Mouse (Mus musculus) right cerebral cortex, adult 2 months (tissue): ENCODE data around the gene 2210017I01Rik.

Experiments
- DNase-seq, 2 experiments: peaks; one replicate each; pipeline ENCODE4 v3.0.0; 2021 to 2022; ENCODE audit warnings: low spot score in 2 of 2

2210017I01Rik gene

DNA sequence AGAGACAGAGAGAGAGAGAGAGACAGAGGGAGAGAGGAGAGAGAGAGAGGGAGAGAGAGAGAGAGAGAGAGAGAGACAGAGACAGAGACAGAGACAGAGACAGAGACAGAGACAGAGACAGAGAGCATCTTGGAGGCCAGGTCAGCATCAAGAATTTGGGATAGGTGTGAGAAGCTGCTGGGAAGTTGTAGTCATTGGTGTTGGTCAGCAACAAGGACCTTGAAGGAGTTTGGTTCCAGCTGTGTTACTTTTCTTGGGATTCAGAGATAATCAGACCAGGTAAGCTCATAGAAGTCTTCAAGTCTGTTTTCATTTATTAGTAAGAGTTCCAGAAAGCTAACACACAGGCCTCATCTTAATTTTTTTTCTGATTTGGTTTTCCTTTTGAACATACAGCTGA, at the start of gene 2210017I01Rik:
2210017I01Rik (minus strand) TSS at position 101 of the 400 bp plus-strand sequence.
- no peak for DNase-seq

DNA sequence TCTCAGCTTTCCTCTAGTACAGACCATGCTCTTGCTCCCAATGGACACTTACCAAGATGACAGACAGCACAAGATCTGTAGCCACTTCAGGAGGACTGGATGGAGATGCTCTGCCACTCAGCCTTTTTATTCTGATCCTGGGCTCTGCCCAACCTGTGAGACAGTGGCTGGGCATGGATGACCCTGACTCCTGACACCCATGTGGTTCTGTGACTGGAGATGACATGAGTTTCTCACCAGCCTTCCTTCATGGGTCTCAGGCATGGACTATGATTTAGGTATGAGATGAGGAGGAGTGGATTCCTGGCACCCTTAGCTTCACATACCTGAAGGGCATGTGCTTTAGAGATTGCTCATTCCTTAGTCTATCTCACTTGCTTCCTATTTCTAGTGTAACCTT, 49.5 kb upstream of the 2210017I01Rik start, which contains the start of gene Lce1b:
Lce1b (minus strand) TSS at position 101 of the 400 bp plus-strand sequence.
- no peak for DNase-seq

DNA sequence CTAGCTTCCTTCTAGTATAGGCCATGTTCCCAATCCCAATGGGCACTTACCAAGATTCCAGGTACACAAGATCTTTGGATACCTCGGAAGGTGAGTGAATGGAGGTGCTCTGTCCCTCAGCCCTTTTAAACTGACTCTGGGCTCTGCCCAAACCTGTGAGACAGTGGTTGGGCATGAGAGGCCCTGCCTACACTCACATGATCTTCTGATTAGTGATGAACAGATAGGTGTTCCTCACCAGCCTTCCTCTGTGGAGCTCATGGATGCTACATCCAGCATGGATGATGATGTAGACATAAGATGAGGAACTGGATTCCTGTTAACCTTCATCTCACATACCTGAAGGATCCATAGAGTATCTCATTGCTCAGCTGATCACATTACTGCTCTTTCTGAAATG, 40.9 kb upstream of the 2210017I01Rik start, which contains the start of gene Lce1a1:
Lce1a1 (minus strand) TSS at position 101 of the 400 bp plus-strand sequence.
- no peak for DNase-seq

DNA sequence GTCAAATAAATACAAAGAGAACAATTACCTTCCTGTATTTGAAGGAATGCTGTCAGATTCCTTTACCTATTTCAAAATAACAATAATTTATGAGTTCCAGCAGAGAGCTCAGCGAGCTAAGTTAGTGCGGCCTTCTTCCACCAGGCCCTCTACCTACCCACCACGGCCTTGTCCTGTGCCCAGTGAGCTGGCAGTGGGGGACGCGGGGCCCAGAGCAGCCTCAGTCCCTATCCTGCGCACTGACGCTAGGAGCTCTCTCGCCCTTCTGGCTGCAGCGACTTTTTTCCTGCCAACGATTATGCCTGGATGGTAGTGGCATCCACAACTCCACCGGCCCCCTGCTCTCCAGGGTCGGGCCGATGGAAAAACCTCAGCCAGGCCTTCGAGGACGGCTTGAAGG, 32.6 kb upstream of the 2210017I01Rik start:
- DNase-seq = no peak

DNA sequence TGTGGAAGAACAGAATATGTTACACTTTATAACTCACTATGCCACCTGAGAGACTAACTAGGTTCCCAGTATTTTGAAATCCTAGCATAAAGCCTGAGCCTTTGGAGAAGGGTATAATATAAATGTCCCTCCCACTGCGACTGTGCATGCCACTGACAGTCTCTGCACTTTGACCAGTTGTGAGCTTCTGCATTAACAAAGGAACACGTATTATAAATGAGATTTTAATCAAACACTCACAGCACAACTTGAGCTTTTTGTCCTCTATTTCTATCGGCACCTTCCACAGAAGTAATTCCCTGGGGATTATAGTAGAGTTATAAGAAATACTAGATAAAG, 31.3 kb upstream of the 2210017I01Rik start:
- DNase-seq = no peak

DNA sequence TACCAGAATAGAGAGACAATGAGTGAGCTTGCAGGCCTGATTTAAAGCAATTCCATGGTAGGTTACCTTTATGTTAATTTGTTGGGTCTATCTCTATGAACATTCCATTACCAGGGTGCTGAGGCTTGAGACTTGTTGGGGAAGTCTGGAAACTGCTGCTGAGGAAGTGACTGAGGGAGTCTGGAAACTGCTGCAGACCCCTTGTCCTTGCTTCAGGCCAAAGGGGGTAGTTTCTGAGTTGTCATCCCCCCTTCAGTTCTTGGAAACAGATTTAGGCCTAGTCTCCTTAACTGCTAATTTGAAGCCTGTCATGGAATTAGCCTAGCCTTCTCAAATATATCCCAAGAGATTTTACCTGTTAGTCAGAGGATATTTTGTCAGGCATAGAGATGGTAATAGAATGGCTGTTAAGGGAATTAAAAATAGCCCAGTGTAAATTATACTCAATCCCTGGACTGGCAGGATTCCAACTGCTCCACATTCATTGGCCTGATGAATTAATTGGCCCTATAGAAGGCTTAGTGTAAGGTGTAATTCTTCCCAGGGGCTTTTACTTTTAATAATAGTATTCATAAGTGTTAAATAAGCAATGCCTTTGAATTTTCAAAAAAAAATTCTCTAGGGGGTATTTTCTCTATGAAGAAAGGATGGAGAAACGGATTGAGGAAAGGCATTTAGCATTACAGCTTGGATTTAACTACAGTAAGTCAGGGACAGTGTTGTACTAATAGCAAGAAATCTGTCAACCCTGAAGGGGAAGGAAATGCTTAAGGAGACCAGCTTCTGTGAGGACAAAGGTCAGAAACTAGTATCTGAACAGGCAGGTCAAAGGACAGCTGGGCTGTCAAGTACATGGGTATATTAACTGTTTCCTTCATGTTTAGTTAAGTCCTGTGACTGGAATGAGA, 30.7 kb upstream of the 2210017I01Rik start:
- DNase-seq = no peak

DNA sequence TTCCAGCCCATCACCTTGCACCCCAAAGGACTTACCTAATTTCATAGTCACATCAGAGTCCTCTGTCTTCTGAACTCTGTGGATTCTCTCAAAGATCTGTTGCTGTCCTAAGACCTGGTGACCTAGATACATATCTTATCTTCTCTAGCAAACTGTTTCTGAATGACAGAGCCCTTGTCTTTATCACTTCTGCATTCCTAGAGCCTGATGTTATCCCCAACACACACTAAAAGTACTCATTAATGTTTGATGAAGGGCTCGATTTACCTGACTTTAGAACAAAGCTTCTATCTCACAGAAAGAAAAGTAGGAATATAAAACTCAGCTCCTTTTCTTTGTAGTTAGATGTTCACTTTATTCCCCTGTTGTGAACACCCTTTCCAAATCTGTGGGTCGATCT, 14.3 kb upstream of the 2210017I01Rik start, which contains the start of gene Lce6a:
Lce6a (minus strand) TSS at position 101 of the 400 bp plus-strand sequence.
- no peak for DNase-seq

DNA sequence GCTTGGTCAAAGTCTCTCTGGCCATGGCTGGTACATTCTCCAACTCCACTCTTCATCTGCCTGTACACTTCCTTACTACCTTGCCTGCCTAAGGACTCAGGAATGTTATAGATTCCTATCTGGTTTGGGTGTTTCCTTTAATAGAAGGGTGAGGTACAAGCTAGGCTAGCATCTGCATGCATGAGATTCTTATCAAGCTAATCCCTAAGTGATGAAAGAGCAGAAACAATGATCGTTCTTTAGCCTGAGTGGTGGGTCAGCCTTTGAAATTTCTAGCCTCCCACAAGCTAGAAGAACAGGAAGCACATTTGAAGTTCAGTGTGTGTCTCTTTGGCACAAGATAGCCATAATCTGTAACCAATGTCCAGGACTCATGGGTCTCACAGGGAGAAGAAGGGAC, 2.5 kb upstream of the 2210017I01Rik start:
- no peak for DNase-seq

DNA sequence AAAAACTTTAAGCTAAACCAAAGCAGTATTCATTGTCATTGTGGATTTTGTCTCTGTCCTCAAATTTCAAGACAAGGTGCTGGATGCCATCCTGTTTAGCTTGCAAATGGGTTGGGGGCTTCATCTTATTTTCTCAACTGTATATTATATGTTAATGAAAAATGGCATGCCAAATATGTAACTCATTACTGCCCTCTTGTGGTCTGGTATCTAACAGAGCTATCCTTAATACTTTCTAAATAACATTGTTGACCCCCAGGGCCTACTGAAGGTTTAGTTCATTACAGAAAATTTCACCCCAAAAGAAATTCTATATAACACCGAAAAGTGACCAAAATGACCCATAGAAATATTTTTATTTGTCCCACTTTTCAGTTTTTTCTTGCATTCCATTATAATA, 5.1 kb downstream of the 2210017I01Rik start:
- no peak for DNase-seq

DNA sequence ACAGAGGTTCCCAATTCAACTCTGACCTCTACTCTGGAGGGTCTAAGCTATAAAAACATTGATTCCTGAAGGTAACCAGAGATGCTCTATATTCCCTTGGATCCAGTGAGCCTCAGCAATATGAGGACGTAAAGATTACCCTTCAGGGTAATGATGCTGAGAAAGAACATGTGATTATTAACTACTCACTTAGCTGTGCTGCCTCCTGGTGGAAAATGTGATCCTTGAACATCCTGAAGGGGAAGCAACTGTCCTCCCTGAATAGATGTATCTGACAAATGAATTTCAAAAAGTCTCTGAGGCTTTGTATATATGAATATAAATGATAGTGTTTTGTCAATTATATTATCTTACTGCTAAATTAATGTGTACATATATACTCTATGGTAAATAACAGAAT, 6.8 kb downstream of the 2210017I01Rik start:
- DNase-seq = no peak

DNA sequence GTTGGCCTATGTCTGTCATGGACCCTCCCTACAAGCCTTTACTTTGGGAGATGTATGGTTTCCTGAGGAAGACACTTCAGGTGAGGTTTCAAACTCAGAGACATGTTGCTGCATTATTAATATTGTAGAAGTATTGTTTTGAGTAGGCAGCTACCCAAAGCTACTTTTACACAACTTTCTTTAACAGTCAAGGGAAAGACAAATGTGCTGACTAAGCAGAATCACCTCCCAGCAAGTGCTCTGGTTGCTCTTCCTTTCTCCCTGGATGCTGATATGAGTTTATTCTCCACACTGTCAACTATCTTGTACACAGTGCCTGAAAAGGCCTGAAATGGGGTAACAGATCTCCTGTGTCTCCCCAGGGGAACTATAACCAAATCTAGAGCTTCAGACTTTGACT, 7.3 kb downstream of the 2210017I01Rik start:
- no peak for DNase-seq

DNA sequence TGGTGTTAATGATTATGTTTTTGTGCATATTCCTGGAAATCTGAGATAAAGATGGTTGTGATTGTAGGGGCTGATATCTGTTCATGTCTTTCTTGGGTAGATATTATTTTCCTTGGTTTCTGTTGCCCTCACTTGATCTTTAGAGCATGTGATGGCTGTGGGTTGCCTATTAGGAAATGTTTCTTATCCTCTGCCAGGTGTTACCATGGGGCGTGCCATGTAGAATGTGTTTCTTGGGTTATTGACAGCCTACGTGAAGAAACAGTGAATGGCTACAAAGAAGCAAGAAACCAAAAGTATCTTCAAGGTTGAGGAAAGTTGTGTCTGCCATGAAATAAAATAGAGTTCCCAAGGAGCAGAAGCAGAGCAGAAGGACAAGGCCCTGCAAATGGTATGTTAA, 8.9 kb downstream of the 2210017I01Rik start:
- DNase-seq = no peak

DNA sequence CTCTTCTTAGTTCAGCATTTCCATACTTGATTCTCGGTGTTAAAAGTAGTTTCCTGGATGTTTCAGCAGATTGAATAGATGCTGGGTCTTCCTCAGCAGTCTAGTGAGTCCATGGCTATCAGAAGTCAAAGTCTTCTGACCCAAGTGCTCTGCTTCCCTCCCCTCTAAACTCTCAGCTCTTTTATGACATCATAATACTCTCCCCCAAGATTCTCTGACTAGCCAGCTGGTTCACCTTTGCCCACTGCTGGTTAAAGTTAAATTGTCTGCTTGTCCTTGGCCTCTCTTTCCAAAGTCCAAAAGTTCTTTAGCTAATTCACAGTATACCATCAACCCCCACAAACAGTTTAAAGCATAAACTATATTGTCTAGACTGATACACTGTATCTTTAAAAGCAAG, 18.4 kb downstream of the 2210017I01Rik start, which contains the start of gene Smcp:
Smcp (minus strand) TSS at position 140 of the 400 bp plus-strand sequence.
- no peak for DNase-seq

DNA sequence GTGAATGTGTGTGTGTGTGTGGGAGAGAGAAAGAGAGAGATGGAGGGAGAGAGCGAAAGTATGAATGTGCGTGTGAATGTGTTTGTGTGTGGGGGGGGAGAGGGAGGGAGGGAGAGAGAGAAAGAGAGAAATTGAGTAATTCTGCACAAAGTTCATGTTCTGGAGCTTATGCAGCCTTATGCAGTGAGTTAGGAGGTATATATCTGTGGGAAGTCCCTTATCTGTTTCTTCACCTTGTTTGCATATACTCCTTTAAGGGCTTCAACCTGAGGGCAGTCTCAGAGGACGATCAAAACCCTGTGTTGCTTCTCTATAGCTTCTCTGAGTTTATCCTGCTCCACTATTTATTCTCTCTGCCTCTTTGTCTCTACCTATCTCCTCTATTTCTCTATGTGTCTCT, 20.1 kb downstream of the 2210017I01Rik start:
- no peak for DNase-seq

DNA sequence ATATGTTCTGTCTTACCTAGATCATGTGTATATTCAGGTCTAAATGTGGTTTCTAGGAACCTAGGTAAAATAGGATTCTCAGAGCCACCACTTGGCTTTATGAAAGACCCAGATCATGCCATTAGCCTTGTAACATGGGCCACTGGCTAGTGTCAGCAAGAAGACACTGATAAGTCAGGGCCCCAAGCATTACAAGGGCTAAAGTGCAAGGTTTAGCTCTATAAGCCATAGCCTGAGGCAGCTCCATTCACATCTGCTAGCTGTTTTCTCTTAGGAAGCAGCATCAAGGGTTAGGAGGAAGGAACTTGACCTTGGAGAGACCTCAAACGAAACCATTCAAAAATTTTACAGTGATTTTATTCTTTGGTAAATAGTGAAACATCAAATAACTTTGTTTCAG, 22.2 kb downstream of the 2210017I01Rik start:
- DNase-seq = no peak

DNA sequence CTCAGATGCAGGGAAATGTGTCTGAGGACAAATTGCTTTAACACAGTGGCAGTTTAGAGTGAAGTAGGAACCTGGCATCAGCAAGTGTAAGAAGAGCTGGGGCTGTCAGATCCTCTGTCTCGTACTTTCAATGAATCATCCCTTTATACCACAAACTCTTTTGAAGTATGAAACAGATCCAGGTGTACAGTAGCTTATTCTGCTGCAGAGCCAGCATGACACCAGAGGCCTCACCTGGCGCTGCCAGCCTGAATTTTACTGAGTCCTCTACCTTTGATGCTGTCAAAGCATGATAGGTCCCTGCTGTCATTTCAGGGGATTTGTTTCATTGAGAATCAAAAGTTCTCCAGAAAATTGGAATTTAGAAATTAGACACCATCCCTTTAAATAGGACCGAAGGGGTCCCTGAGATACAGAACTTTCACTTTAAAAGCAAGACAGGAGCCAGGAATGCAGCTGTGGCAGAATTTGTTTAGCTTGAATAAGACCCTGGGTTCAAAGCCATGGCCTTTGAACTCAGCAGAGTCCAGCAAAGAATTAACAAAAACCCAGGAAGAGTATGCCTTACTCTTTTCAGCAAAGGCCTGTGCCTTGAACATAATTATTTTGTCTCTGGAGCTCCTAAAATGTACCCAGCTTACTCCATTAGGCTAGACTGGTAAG, 24.0 kb downstream of the 2210017I01Rik start:
- no peak for DNase-seq

DNA sequence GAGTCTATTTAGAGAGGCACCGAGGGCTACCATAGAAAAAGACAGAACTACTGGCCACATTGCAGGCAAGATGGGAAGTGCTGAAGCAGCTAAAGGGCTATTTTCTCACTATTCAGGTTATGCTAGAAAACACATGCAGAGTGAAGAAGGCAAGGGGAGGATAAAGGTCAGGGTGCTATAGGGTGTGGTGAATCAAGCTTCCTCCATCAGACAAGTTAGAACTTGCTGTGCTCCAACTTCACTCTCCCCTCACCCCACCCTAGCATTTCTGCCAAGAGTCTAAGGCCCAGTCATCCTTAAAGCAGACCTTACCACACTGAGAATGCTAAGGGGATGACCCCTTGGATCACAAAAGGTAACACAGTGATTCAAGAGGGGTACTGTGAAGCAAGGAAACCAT, 27.8 kb downstream of the 2210017I01Rik start:
- no peak for DNase-seq

DNA sequence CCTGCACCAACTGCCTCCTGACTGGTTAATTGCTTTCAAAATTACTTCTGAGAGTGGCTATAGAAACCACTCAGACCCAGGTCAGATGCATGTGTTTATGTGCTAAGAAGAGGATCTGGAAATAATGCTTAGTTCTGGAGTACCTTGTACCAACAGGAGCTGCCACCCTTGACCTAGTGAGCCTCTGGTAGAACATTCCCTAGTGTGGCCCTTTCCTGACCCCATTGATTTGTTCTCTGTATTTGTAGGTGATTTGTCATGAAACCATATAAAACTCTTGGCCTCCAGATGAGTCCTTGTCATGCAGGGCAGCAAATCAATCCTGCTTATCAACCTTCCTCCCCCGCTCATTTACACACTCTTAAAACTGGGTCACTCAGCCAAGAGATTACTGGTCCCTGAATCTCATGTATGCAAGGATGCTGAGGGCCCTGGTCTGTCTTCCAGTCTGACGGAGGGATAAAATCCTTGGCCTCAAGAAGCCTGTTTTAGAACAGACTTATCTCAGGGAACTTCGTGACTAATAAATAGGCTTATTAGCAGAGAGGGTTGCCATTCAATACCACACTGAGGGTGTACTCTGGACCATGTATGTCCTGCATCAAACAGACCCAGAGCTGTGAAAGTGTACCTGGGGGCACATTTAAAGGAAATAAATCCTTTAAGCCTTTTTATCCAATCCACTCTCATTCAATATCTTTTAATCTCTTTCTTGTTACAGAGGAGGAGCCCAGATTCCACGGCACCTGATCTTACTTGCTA, 28.5 kb downstream of the 2210017I01Rik start:
- no peak for DNase-seq

DNA sequence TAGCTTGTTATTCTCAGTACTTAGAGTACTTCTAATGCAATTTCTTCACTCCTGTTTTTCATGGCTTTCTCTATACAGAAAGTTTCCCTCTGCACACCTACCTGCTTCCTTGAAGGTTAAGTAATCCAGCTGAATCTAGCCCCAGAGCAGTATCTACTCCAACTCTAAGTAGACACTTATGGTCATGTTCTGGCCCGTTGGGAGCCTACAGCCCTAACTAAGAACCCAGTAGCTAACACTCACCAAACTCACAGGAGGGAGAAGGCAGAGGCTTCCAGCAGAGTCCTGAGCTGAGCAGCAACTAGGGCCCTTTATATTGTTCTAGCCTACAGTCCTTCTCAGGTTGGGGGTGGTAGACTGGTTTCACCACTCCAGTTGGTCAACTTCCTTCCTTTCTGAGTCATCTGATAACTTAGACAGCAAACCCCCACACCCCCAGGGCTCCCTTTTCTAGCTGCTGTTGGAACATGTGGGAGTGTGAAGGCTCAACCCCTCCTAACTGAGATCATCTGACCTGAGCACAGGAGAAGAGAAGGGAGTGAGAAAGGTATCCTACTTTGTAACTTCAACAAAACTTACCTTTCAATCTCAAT, 33.7 kb downstream of the 2210017I01Rik start, which contains the start of gene Ivl:
Ivl (minus strand) TSS at position 287 of the 593 bp plus-strand sequence.
- DNase-seq = no peak

DNA sequence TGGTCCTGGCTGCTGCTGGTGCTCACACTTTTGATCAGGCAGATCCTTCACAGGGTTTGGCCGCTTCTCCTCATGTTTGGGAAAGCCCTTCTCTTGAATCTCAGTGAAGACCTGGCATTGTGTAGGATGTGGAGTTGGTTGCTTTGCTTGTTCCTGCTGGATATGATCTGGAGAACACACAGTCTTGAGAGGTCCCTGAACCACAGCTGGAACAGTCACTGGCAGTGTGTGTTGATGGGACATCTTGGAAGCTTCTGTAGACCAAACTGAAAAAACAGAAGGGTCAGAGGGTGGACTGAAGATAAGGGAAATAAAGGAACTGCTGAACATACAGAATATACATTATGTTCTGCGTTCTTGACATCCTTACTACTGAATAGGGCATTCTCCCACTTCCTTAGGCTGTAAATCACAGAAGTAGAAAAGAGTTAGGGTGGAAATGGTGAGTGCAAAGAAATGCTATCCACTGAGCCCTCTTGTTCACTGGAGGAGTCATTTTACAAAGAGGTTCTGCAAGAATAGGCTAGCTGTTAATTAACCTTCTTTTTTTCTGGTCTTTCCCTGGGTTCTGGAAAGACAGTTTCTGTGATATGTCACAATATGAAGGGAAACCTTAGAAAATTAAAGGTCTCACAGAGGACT, 34.7 kb downstream of the 2210017I01Rik start:
- no peak for DNase-seq

DNA sequence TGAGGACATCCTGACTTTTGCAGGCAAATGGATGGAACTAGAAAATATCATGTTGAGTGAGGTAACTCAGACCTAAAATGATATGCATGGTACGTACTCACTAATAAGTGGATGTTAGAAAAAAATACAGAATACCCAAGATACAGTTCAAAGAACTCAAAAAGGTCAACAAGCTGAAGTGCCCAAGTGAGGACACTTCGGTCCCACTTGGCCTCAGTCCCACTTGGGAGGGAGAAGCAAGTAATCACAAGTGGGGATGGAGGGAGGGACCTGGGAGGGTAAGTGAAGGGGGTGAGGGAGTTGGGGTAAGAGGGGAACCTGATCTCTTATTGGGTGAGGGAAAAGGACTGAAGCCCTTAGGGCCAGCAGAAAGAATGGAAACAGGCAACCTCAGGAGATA, 38.5 kb downstream of the 2210017I01Rik start:
- no peak for DNase-seq
